Mouse (Mus musculus): ENCODE measurements around the gene Cchcr1. TPM values are rescaled to one million over a fixed set of nuclear protein-coding genes. Genes with fewer than 3 reads are reported as not detected.

Cchcr1 gene
- polyA plus RNA-seq, 1 experiment = 13.4 TPM

GRCm38 (mm10) chr17:35558216-35558615 is 41.3 kb downstream of the Cchcr1 start:
- Histone ChIP-seq H3K4me3 (ENCODE audit: low read depth, low read length) (no peak overlapping the region), H3K9ac (ENCODE audit: low read depth, poor library complexity, severe bottlenecking) (no peak overlapping the region), H3K27me3 (ENCODE audit: control insufficient read depth, insufficient read depth, low read length, poor library complexity, severe bottlenecking) (no peaks in the 10 kb centered on the region), H3K36me3 (ENCODE audit: control insufficient read depth, insufficient read depth, low read length, poor library complexity, severe bottlenecking) (no peaks in the 10 kb centered on the region), H3K27ac (ENCODE audit: insufficient read depth, low read length) (no peak overlapping the region), H3K9me3 (replicated peaks; ENCODE audit: control insufficient read depth, insufficient read depth, low read length, poor library complexity, severe bottlenecking) (no peaks in the 10 kb centered on the region), H3K4me1 (ENCODE audit: control insufficient read depth, insufficient read depth, low read length) (peaks cover 6% of the 10 kb centered on the region)
- no peak for TF ChIP-seq EP300 (IDR thresholded peaks at IDR 0.05; ENCODE audit: insufficient read depth, low read depth, low read length)
- no peak for TF ChIP-seq POLR2A (IDR thresholded peaks at IDR 0.05; ENCODE audit: insufficient read depth, low read length)
- TF ChIP-seq CTCF (IDR thresholded peaks at IDR 0.05; ENCODE audit: low read depth, low read length) = no peak

GRCm38 (mm10) chr17:35567150-35567549 is 50.2 kb downstream of the Cchcr1 start, which contains the start of gene 2300002M23Rik:
Gene 2300002M23Rik, plus strand, starts transcription at chr17:35567450.
- TF ChIP-seq POLR2A (IDR thresholded peaks at IDR 0.05; ENCODE audit: insufficient read depth, low read length) (no peak), CTCF (IDR thresholded peaks at IDR 0.05; ENCODE audit: low read depth, low read length) (no peak), EP300 (IDR thresholded peaks at IDR 0.05; ENCODE audit: insufficient read depth, low read depth, low read length) (no peak)
- peaks cover 2% of the 10 kb centered on the region for H3K4me1 ChIP-seq (ENCODE audit: control insufficient read depth, insufficient read depth, low read length)
- H3K4me3 ChIP-seq (ENCODE audit: low read depth, low read length) = peak within 1 kb of the TSS; percentile 47
- H3K9me3 ChIP-seq (replicated peaks; ENCODE audit: control insufficient read depth, insufficient read depth, low read length, poor library complexity, severe bottlenecking) = no peaks in the 10 kb centered on the region
- H3K9ac ChIP-seq (ENCODE audit: low read depth, poor library complexity, severe bottlenecking) = 0 out of 2 replicates have a peak within 1 kb of the TSS, but pooled peaks have one; percentile 11
- no peaks in the 10 kb centered on the region for H3K27me3 ChIP-seq (ENCODE audit: control insufficient read depth, insufficient read depth, low read length, poor library complexity, severe bottlenecking)
- H3K27ac ChIP-seq (ENCODE audit: insufficient read depth, low read length) = no peak within 1 kb of the TSS
- H3K36me3 ChIP-seq (ENCODE audit: control insufficient read depth, insufficient read depth, low read length, poor library complexity, severe bottlenecking) = no peaks in the 10 kb centered on the region

GRCm38 (mm10) chr17:35567767-35568166 is 50.9 kb downstream of the Cchcr1 start:
- no peak overlapping the region for H3K9ac ChIP-seq (ENCODE audit: low read depth, poor library complexity, severe bottlenecking)
- H3K27ac ChIP-seq (ENCODE audit: insufficient read depth, low read length) = no peak overlapping the region
- no peaks in the 10 kb centered on the region for H3K27me3 ChIP-seq (ENCODE audit: control insufficient read depth, insufficient read depth, low read length, poor library complexity, severe bottlenecking)
- H3K4me3 ChIP-seq (ENCODE audit: low read depth, low read length) = peak overlapping the region; percentile 47
- no peaks in the 10 kb centered on the region for H3K36me3 ChIP-seq (ENCODE audit: control insufficient read depth, insufficient read depth, low read length, poor library complexity, severe bottlenecking)
- peaks cover 2% of the 10 kb centered on the region for H3K4me1 ChIP-seq (ENCODE audit: control insufficient read depth, insufficient read depth, low read length)
- no peaks in the 10 kb centered on the region for H3K9me3 ChIP-seq (replicated peaks; ENCODE audit: control insufficient read depth, insufficient read depth, low read length, poor library complexity, severe bottlenecking)
- TF ChIP-seq CTCF (IDR thresholded peaks at IDR 0.05; ENCODE audit: low read depth, low read length) (peak; percentile 58), EP300 (IDR thresholded peaks at IDR 0.05; ENCODE audit: insufficient read depth, low read depth, low read length) (no peak)

GRCm38 (mm10) chr17:35569091-35569944 is 52.4 kb downstream of the Cchcr1 start:
- no peaks in the 10 kb centered on the region for H3K27me3 ChIP-seq (ENCODE audit: control insufficient read depth, insufficient read depth, low read length, poor library complexity, severe bottlenecking)
- no peaks in the 10 kb centered on the region for H3K9me3 ChIP-seq (replicated peaks; ENCODE audit: control insufficient read depth, insufficient read depth, low read length, poor library complexity, severe bottlenecking)
- no peak overlapping the region for H3K27ac ChIP-seq (ENCODE audit: insufficient read depth, low read length)
- peaks cover 2% of the 10 kb centered on the region for H3K4me1 ChIP-seq (ENCODE audit: control insufficient read depth, insufficient read depth, low read length)
- peak overlapping the region; percentile 0; the same call in 1 of the 2 replicates for H3K9ac ChIP-seq (ENCODE audit: low read depth, poor library complexity, severe bottlenecking)
- peak overlapping the region; percentile 59 for H3K4me3 ChIP-seq (ENCODE audit: low read depth, low read length)
- H3K36me3 ChIP-seq (ENCODE audit: control insufficient read depth, insufficient read depth, low read length, poor library complexity, severe bottlenecking) = no peaks in the 10 kb centered on the region
- TF ChIP-seq POLR2A (IDR thresholded peaks at IDR 0.05; ENCODE audit: insufficient read depth, low read length) (no peak), CTCF (IDR thresholded peaks at IDR 0.05; ENCODE audit: low read depth, low read length) (no peak), EP300 (IDR thresholded peaks at IDR 0.05; ENCODE audit: insufficient read depth, low read depth, low read length) (no peak)

- H3K27ac ChIP-seq (ENCODE audit: insufficient read depth, low read length) = no peak overlapping the region
- H3K27me3 ChIP-seq (ENCODE audit: control insufficient read depth, insufficient read depth, low read length, poor library complexity, severe bottlenecking) = no peaks in the 10 kb centered on the region
- H3K9me3 ChIP-seq (replicated peaks; ENCODE audit: control insufficient read depth, insufficient read depth, low read length, poor library complexity, severe bottlenecking) = no peaks in the 10 kb centered on the region
- H3K4me3 ChIP-seq (ENCODE audit: low read depth, low read length) = no peak overlapping the region
- H3K9ac ChIP-seq (ENCODE audit: low read depth, poor library complexity, severe bottlenecking) = no peak overlapping the region
- TF ChIP-seq CTCF (IDR thresholded peaks at IDR 0.05; ENCODE audit: low read depth, low read length) = no peak
- no peak for TF ChIP-seq EP300 (IDR thresholded peaks at IDR 0.05; ENCODE audit: insufficient read depth, low read depth, low read length)
- TF ChIP-seq POLR2A (IDR thresholded peaks at IDR 0.05; ENCODE audit: insufficient read depth, low read length) = no peak
- H3K36me3 ChIP-seq (ENCODE audit: control insufficient read depth, insufficient read depth, low read length, poor library complexity, severe bottlenecking) = no peaks in the 10 kb centered on the region
- H3K4me1 ChIP-seq (ENCODE audit: control insufficient read depth, insufficient read depth, low read length) = peaks cover 2% of the 10 kb centered on the region
Observed at GRCm38 (mm10) chr17:35570836-35571235, 53.9 kb downstream of the Cchcr1 start.

GRCm38 (mm10) chr17:35571477-35571876 is 54.6 kb downstream of the Cchcr1 start:
- H3K4me3 ChIP-seq (ENCODE audit: low read depth, low read length) = no peak overlapping the region
- peaks cover 2% of the 10 kb centered on the region for H3K4me1 ChIP-seq (ENCODE audit: control insufficient read depth, insufficient read depth, low read length)
- TF ChIP-seq CTCF (IDR thresholded peaks at IDR 0.05; ENCODE audit: low read depth, low read length) = peak; percentile 6
- TF ChIP-seq POLR2A (IDR thresholded peaks at IDR 0.05; ENCODE audit: insufficient read depth, low read length) = no peak
- H3K27ac ChIP-seq (ENCODE audit: insufficient read depth, low read length) = no peak overlapping the region
- no peaks in the 10 kb centered on the region for H3K36me3 ChIP-seq (ENCODE audit: control insufficient read depth, insufficient read depth, low read length, poor library complexity, severe bottlenecking)
- no peaks in the 10 kb centered on the region for H3K9me3 ChIP-seq (replicated peaks; ENCODE audit: control insufficient read depth, insufficient read depth, low read length, poor library complexity, severe bottlenecking)
- no peaks in the 10 kb centered on the region for H3K27me3 ChIP-seq (ENCODE audit: control insufficient read depth, insufficient read depth, low read length, poor library complexity, severe bottlenecking)
- H3K9ac ChIP-seq (ENCODE audit: low read depth, poor library complexity, severe bottlenecking) = no peak overlapping the region

All from ES-Bruce4 (cell line).